In genomic region chr11:88359736-88360135, GRCm38 (mm10) we compare ENCODE assay signal across 31 mouse cellular contexts.
DNase-seq lines count a peak whose midpoint lies in the region; ATAC-seq and TF ChIP-seq lines count a peak whose summit lies in the region.
"Had no signal": no experiment of that assay in that cellular context is flagged by ENCODE, and none has a peak within 500 bp of the region (broad histone marks: within the 10 kb centered on the region; RNA-seq: fewer than 3 reads in every experiment).

No protein-coding gene starts in this region.

- no peaks in the 10 kb centered on the region for H3K9me3 ChIP-seq in heart, embryonic 13.5 days
- H3K9me3 ChIP-seq: embryonic facial prominence, embryonic 10.5 days; embryonic facial prominence, embryonic 15.5 days; forebrain, embryonic 13.5 days; limb, embryonic 12.5 days; liver, embryonic 15.5 days; midbrain, embryonic 10.5 days; neural tube, embryonic 12.5 days had no signal

- peak; percentile 42 for DNase-seq in gastrocnemius, adult 2 months
- no peak for DNase-seq in gastrocnemius, postnatal 25 days
- DNase-seq in heart, adult 2 months: peak in 1 of 2 experiments; percentile 51
- peak; percentile 23 for DNase-seq in heart, postnatal 4 days
- no peak for DNase-seq in thymus, postnatal 14 days
- DNase-seq in kidney, postnatal 4 days: no peak
- DNase-seq: adrenal gland, adult 2 months; adrenal gland, postnatal 36 days; cerebellum, adult 18-20 months; cerebellum, postnatal 25 days; gastrocnemius, postnatal 14 days; kidney, adult 11 months; kidney, postnatal 14 days; lung, embryonic 14.5 days; lung, postnatal 14 days; right cerebral cortex, adult 18-20 months had no signal

- peaks cover 3% of the 10 kb centered on the region; the same call in 1 of the 2 replicates for H3K36me3 ChIP-seq in heart, adult 2 months (ENCODE audit: control insufficient read depth, insufficient read depth, low read length)
- peaks cover 19% of the 10 kb centered on the region for H3K36me3 ChIP-seq in heart, embryonic 13.5 days
- H3K36me3 ChIP-seq: embryonic facial prominence, embryonic 15.5 days; liver, embryonic 15.5 days had no signal

- H3K4me2 ChIP-seq in heart, embryonic 13.5 days: no peak overlapping the region
- H3K4me2 ChIP-seq: embryonic facial prominence, embryonic 15.5 days; forebrain, embryonic 13.5 days; limb, embryonic 12.5 days; liver, embryonic 15.5 days; lung, embryonic 14.5 days; neural tube, embryonic 12.5 days had no signal

- intact Hi-C loops in gastrocnemius, adult 2 months (cut with DNase I): no loop called here
- intact Hi-C loops in heart, adult 2 months (cut with DNase I): loop anchor here (5.0 kb wide), 1 partner anchor 47 kb away; no protein-coding TSS in a partner anchor

- H3K4me1 ChIP-seq in heart, adult 2 months (ENCODE audit: control insufficient read depth, insufficient read depth, low read length): peaks cover 17% of the 10 kb centered on the region
- H3K4me1 ChIP-seq in heart, embryonic 13.5 days: peaks cover 71% of the 10 kb centered on the region

- no peaks in the 10 kb centered on the region for H3K27me3 ChIP-seq in heart, adult 2 months (ENCODE audit: control insufficient read depth, insufficient read depth, low read length)
- no peaks in the 10 kb centered on the region for H3K27me3 ChIP-seq in heart, embryonic 13.5 days (replicated peaks)
- H3K27me3 ChIP-seq: CH12.LX; embryonic facial prominence, embryonic 15.5 days; forebrain, embryonic 13.5 days; limb, embryonic 12.5 days; liver, embryonic 15.5 days; neural tube, embryonic 12.5 days had no signal

- no peak overlapping the region for H3K4me3 ChIP-seq in gastrocnemius, adult 2 months
- H3K4me3 ChIP-seq in heart, adult 2 months: no peak overlapping the region
- no peak overlapping the region for H3K4me3 ChIP-seq in heart, embryonic 13.5 days
- H3K4me3 ChIP-seq: embryonic facial prominence, embryonic 10.5 days; embryonic facial prominence, embryonic 15.5 days; forebrain, embryonic 13.5 days; layer of hippocampus, adult 2 months; left cerebral cortex, adult 2 months; limb, embryonic 12.5 days; liver, embryonic 15.5 days; midbrain, embryonic 10.5 days; myocyte; neural tube, embryonic 12.5 days had no signal

- no peaks in the 10 kb centered on the region for H3K79me2 ChIP-seq in heart, adult 2 months (replicated peaks; ENCODE audit: control insufficient read depth, insufficient read depth, low read length)

- TF ChIP-seq POLR2A in heart, adult 2 months (IDR thresholded peaks at IDR 0.05; ENCODE audit: insufficient read depth, low read depth, low read length): no peak

- H3K27ac ChIP-seq in gastrocnemius, adult 2 months: peak overlapping the region; percentile 72
- peak overlapping the region; percentile 50 for H3K27ac ChIP-seq in heart, adult 2 months
- H3K27ac ChIP-seq in heart, embryonic 13.5 days (replicated peaks): peak overlapping the region; percentile 81
- H3K27ac ChIP-seq: embryonic facial prominence, embryonic 10.5 days; embryonic facial prominence, embryonic 15.5 days; forebrain, embryonic 13.5 days; layer of hippocampus, adult 2 months; left cerebral cortex, adult 2 months; limb, embryonic 12.5 days; liver, embryonic 15.5 days; midbrain, embryonic 10.5 days; neural tube, embryonic 12.5 days had no signal

- 25% methylated on average over 7 of the region's 7 CpGs for WGBS in heart, adult 2 months
- WGBS in heart, embryonic 13.5 days: 35% methylated on average over 7 of the region's 7 CpGs

- TF ChIP-seq EP300 in heart, adult 2 months (IDR thresholded peaks at IDR 0.05; ENCODE audit: insufficient read depth, low read depth, low read length): 0 out of 2 replicates have a peak, but pooled peaks have one; percentile 43

- no peak overlapping the region for H3K9ac ChIP-seq in heart, adult 2 months (ENCODE audit: low read depth, low read length)
- H3K9ac ChIP-seq in heart, embryonic 13.5 days: no peak overlapping the region
- H3K9ac ChIP-seq: embryonic facial prominence, embryonic 15.5 days; forebrain, embryonic 13.5 days; limb, embryonic 12.5 days; liver, embryonic 15.5 days; lung, embryonic 14.5 days; neural tube, embryonic 12.5 days had no signal

- TF ChIP-seq CTCF in gastrocnemius, adult 2 months (IDR thresholded peaks at IDR 0.05): no peak
- TF ChIP-seq CTCF in heart, adult 2 months (IDR thresholded peaks at IDR 0.05): no peak

- ATAC-seq in heart, embryonic 13.5 days (ENCODE audit: extremely low read depth, insufficient number of reproducible peaks, low FRiP score, low TSS enrichment): no peak; the same call in 1 of the 2 replicates
- ATAC-seq: activated CD4-positive, CD25-positive, alpha-beta regulatory T cell, adult 4 months; forebrain, embryonic 13.5 days; inflammation-experienced regulatory T-cells, adult 6 months; midbrain, embryonic 16.5 days had no signal

Comparison
In these comparisons a context has a peak if more than half of its experiments do, and no peak if none do; other contexts are left out.
1. DNase-seq: peak in gastrocnemius, adult 2 months (single experiment) and heart, postnatal 4 days (single experiment); none in gastrocnemius, postnatal 25 days (single experiment), thymus, postnatal 14 days (single experiment) and kidney, postnatal 4 days (0 of 2).
2. Peak in every context shown above with its lines, with median percentiles within 50 percentile points of each other: H3K27ac ChIP-seq.